Mouse (Mus musculus) neural tube, embryonic 15.5 days (tissue): Measurements from ENCODE around the gene Bicc1. TPM values are rescaled to one million over a fixed set of nuclear protein-coding genes. Genes with fewer than 3 reads are reported as not detected.

Experiments
- ATAC-seq: fragments of 200-750 bp; cut with Nextera tagmentation; 2 replicates; pipeline ENCODE4 v1.8.0; 2017; ENCODE audit warnings: mild to moderate bottlenecking, moderate TSS enrichment, moderate library complexity; ENCODE audit not compliant: low FRiP score
- H3K27ac ChIP-seq: fragments of 300-500 bp; sonication (generic); replicated peaks from 2 replicates; pipeline ENCODE4 v1.5.1; 2015; ENCODE audit warnings: mild to moderate bottlenecking, inconsistent platforms
- H3K27me3 ChIP-seq: fragments of 300-500 bp; sonication (generic); replicated peaks from 2 replicates; pipeline ENCODE4 v1.6.1; 2015; ENCODE audit warnings: inconsistent platforms
- H3K36me3 ChIP-seq: fragments of 300-500 bp; sonication (generic); 2 replicates; pipeline ENCODE4 v1.6.1; 2015; ENCODE audit warnings: inconsistent platforms
- H3K4me1 ChIP-seq: fragments of 300-500 bp; sonication (generic); 2 replicates; pipeline ENCODE4 v1.6.1; 2015; ENCODE audit warnings: inconsistent platforms
- H3K4me2 ChIP-seq: fragments of 300-500 bp; sonication (generic); 2 replicates; pipeline ENCODE4 v1.6.1; 2015; ENCODE audit warnings: inconsistent platforms, mild to moderate bottlenecking, moderate library complexity
- H3K4me3 ChIP-seq: fragments of 300-500 bp; sonication (generic); replicated peaks from 2 replicates; pipeline ENCODE4 v1.5.1; 2015; ENCODE audit warnings: mild to moderate bottlenecking, inconsistent platforms
- H3K9ac ChIP-seq: fragments of 300-500 bp; sonication (generic); replicated peaks from 2 replicates; pipeline ENCODE4 v1.6.1; 2015; ENCODE audit warnings: mild to moderate bottlenecking, inconsistent platforms
- H3K9me3 ChIP-seq: fragments of 300-500 bp; sonication (generic); replicated peaks from 2 replicates; pipeline ENCODE4 v1.6.1; 2016; ENCODE audit warnings: inconsistent platforms
- WGBS: fragments of 180-500 bp; shearing (Covaris S2); methylation state at CpG from one replicate; pipeline ENCODE4 v1.1.7; 2015; ENCODE audit warnings: mixed read lengths; 5-methylcytosine and 5-hydroxymethylcytosine counted together
- polyA plus RNA-seq: library from polyadenylated mRNA; unstranded; fragments of >200 nt; fragmentation: Nextera tagmentation; extraction: Ambion mirVana; gene quantifications from 2 replicates; pipeline ENCODE4 v1.2.1, GENCODE M21; 2015

The Bicc1 gene
- polyA plus RNA-seq, 1 experiment from 2014 or later: 5.8 TPM

- H3K4me3 ChIP-seq: no peak overlapping the region
- WGBS: 89% methylated on average over 4 of the region's 4 CpGs
- H3K27ac ChIP-seq: no peak overlapping the region
- H3K9me3 ChIP-seq: no peaks in the 10 kb centered on the region; the same call in 1 of the 2 replicates
- no peaks in the 10 kb centered on the region for H3K4me1 ChIP-seq
- no peak for ATAC-seq
- H3K4me2 ChIP-seq: no peak overlapping the region
- H3K27me3 ChIP-seq: no peaks in the 10 kb centered on the region
- H3K36me3 ChIP-seq: peaks cover 14% of the 10 kb centered on the region; the same call in 1 of the 2 replicates
- no peak overlapping the region for H3K9ac ChIP-seq
These were observed 233.4 kb downstream of the Bicc1 start for GRCm38 (mm10) chr10:70926126-70926525.

- ATAC-seq: no peak
- 83% methylated on average over 3 of the region's 3 CpGs for WGBS
- H3K36me3 ChIP-seq: 0 out of 2 replicates have a peak, but pooled peaks cover under 1% of the 10 kb centered on the region
These were observed 235.2 kb downstream of the Bicc1 start for GRCm38 (mm10) chr10:70924348-70924747.

DNA sequence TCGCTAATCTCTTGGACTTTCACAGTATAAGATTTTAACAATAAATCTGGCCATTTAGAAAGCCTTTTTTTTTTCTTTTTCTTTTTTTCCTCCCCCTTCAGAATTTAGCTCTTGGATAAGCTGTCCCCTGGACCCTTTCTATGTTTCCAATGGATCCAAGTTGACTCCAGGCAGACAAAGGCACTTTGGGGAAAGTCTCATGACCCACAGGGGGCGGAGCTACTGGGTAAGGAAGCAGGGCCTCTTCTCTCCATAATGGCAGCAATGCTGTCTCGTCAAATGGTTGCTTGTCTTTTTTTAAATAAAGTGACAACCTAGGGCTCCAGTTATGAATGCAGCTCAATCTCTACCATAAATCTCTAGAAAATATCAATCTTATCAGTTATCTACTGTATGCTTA, 235.6 kb downstream of the Bicc1 start:
- H3K27ac ChIP-seq: no peak overlapping the region
- WGBS: 95% methylated on average over 3 of the region's 3 CpGs
- no peaks in the 10 kb centered on the region for H3K9me3 ChIP-seq
- no peak overlapping the region for H3K4me3 ChIP-seq
- H3K9ac ChIP-seq: no peak overlapping the region
- H3K4me2 ChIP-seq: no peak overlapping the region
- no peaks in the 10 kb centered on the region for H3K4me1 ChIP-seq
- H3K36me3 ChIP-seq: no peaks in the 10 kb centered on the region
- H3K27me3 ChIP-seq: no peaks in the 10 kb centered on the region
- ATAC-seq: no peak

More at GRCm38 (mm10) chr10:70924348-70924747, 235.2 kb downstream of the Bicc1 start:
- Histone ChIP-seq H3K27ac (no peak overlapping the region), H3K27me3 (no peaks in the 10 kb centered on the region), H3K4me2 (no peak overlapping the region), H3K9ac (no peak overlapping the region), H3K4me3 (no peak overlapping the region), H3K4me1 (no peaks in the 10 kb centered on the region), H3K9me3 (no peaks in the 10 kb centered on the region)

- no peak overlapping the region for H3K4me2 ChIP-seq
- H3K9ac ChIP-seq: no peak overlapping the region
- H3K27ac ChIP-seq: no peak overlapping the region
- H3K27me3 ChIP-seq: no peaks in the 10 kb centered on the region
- no peaks in the 10 kb centered on the region for H3K4me1 ChIP-seq
- H3K36me3 ChIP-seq: no peaks in the 10 kb centered on the region
- WGBS: 93% methylated on average over 6 of the region's 6 CpGs
- H3K4me3 ChIP-seq: no peak overlapping the region
- no peaks in the 10 kb centered on the region for H3K9me3 ChIP-seq
- ATAC-seq: no peak
These were observed 238.0 kb downstream of the Bicc1 start for GRCm38 (mm10) chr10:70921481-70921880.

DNA sequence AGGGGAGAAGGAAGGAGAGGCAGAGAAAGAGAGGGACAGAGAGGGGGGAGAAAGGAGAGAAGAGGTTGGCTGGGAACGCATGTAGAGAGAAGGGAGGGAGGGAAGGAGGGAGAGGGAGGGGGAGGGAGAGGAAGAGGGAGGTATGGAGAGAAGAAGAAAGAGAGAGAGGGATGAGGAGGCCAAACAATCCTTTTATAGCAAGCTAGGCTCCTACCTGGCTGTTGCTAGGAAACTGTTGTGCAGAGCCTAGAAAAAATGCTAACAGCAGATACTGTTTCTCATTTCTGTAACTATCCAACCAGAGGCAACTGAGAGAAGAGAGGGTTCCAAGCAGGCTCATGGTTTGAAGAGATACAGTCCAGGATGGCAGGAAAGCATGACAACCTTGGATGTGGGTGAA, 239.6 kb downstream of the Bicc1 start:
- WGBS: 45% methylated on average over 1 of the region's 1 CpGs
- Histone ChIP-seq H3K9ac (no peak overlapping the region), H3K27me3 (no peaks in the 10 kb centered on the region), H3K27ac (no peak overlapping the region), H3K4me2 (no peak overlapping the region), H3K36me3 (no peaks in the 10 kb centered on the region), H3K9me3 (no peaks in the 10 kb centered on the region), H3K4me1 (no peaks in the 10 kb centered on the region), H3K4me3 (no peak overlapping the region)
- no peak for ATAC-seq

- no peak for ATAC-seq
- no peak overlapping the region for H3K27ac ChIP-seq
- WGBS: 81% methylated on average over 13 of the region's 13 CpGs
- no peaks in the 10 kb centered on the region for H3K27me3 ChIP-seq
- H3K36me3 ChIP-seq: no peaks in the 10 kb centered on the region
- no peak overlapping the region for H3K9ac ChIP-seq
- no peak overlapping the region for H3K4me3 ChIP-seq
- H3K9me3 ChIP-seq: no peaks in the 10 kb centered on the region
- no peaks in the 10 kb centered on the region for H3K4me1 ChIP-seq
- no peak overlapping the region for H3K4me2 ChIP-seq
These were observed 240.4 kb downstream of the Bicc1 start for GRCm38 (mm10) chr10:70919031-70919663.

DNA sequence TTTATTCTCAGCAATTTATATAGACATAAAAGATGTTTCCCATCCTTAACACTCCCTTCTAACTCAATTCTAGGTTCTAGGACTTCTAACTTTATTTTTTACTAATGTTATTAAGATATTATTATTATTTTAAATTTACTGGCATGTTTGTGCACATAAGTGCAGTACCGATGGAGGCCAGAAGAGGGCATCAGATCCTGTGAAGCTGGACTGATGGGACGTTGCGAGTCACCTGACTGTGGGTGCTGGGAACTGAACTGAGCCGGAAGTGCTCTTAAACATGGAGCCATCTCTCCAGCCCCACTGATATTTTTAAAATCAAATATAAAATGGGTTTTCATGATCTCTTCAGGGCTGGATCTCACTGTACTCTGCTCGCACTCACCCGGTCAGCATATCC, 242.8 kb downstream of the Bicc1 start:
- Histone ChIP-seq H3K4me3 (no peak overlapping the region), H3K9ac (no peak overlapping the region), H3K27ac (no peak overlapping the region), H3K4me2 (no peak overlapping the region), H3K9me3 (0 out of 2 replicates have a peak, but pooled peaks cover 3% of the 10 kb centered on the region), H3K27me3 (no peaks in the 10 kb centered on the region), H3K36me3 (no peaks in the 10 kb centered on the region), H3K4me1 (no peaks in the 10 kb centered on the region)
- ATAC-seq: no peak
- WGBS: 90% methylated on average over 6 of the region's 6 CpGs

DNA sequence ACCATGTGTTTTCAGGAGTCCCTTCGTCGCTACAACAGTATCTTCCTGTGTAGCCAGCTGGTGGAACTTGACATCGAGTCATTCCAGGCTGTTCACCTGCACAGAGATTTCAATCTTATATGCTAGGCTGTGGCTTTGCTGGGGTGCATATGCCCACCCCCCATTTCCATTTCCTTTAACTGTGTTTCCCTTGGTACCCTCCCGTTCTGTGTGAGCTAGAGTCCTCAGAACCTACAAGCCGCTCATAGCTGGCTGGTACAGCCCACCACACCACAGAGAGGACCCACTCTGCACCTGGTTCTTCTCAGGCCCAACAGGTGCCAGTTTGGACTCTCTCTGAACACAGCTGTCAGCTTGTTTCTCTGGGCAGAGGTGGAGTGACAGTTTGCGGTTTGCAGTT, 244.4 kb downstream of the Bicc1 start:
- ATAC-seq: no peak
- no peaks in the 10 kb centered on the region for H3K27me3 ChIP-seq
- no peak overlapping the region for H3K9ac ChIP-seq
- H3K4me3 ChIP-seq: no peak overlapping the region
- no peaks in the 10 kb centered on the region for H3K4me1 ChIP-seq
- no peak overlapping the region for H3K4me2 ChIP-seq
- H3K27ac ChIP-seq: no peak overlapping the region
- 0 out of 2 replicates have a peak, but pooled peaks cover 3% of the 10 kb centered on the region for H3K9me3 ChIP-seq
- H3K36me3 ChIP-seq: no peaks in the 10 kb centered on the region
- 98% methylated on average over 6 of the region's 6 CpGs for WGBS

DNA sequence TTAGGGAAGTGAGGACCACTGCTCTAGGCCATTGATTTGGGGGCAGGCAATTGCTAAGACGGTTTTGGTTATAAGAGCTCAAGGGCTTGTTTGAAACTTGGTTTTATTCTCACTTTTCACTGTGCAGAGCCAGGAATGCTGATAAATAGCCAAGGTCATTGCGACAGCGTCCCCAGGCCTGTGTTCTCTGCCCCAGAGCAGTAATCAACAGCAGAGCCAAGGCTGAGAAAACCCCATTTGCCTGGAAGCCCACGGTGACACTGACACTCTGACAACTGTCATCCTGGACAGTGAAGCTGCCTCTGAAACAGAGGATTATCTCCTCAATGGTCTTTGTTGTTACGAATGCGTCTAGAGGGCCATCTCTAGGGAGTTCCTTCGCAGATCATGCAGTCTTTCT, 255.6 kb downstream of the Bicc1 start:
- Histone ChIP-seq H3K4me2 (no peak overlapping the region), H3K36me3 (no peaks in the 10 kb centered on the region), H3K9me3 (no peaks in the 10 kb centered on the region), H3K9ac (no peak overlapping the region), H3K4me1 (no peaks in the 10 kb centered on the region), H3K27ac (no peak overlapping the region), H3K27me3 (no peaks in the 10 kb centered on the region), H3K4me3 (no peak overlapping the region)
- no peak for ATAC-seq
- 75% methylated on average over 7 of the region's 7 CpGs for WGBS

GRCm38 (mm10) chr10:70902751-70903485, 256.6 kb downstream of the Bicc1 start:
- Histone ChIP-seq H3K4me2 (no peak overlapping the region), H3K36me3 (no peaks in the 10 kb centered on the region), H3K9ac (no peak overlapping the region), H3K27me3 (no peaks in the 10 kb centered on the region), H3K4me3 (no peak overlapping the region), H3K9me3 (no peaks in the 10 kb centered on the region), H3K4me1 (no peaks in the 10 kb centered on the region), H3K27ac (no peak overlapping the region)
- ATAC-seq: no peak
- WGBS: 73% methylated on average over 5 of the region's 5 CpGs

GRCm38 (mm10) chr10:70901193-70901875, 258.2 kb downstream of the Bicc1 start:
- Histone ChIP-seq H3K4me2 (no peak overlapping the region), H3K4me1 (no peaks in the 10 kb centered on the region), H3K27ac (no peak overlapping the region), H3K27me3 (no peaks in the 10 kb centered on the region), H3K9me3 (no peaks in the 10 kb centered on the region), H3K4me3 (no peak overlapping the region), H3K9ac (no peak overlapping the region), H3K36me3 (no peaks in the 10 kb centered on the region)
- no peak for ATAC-seq
- WGBS: 65% methylated on average over 11 of the region's 11 CpGs

DNA sequence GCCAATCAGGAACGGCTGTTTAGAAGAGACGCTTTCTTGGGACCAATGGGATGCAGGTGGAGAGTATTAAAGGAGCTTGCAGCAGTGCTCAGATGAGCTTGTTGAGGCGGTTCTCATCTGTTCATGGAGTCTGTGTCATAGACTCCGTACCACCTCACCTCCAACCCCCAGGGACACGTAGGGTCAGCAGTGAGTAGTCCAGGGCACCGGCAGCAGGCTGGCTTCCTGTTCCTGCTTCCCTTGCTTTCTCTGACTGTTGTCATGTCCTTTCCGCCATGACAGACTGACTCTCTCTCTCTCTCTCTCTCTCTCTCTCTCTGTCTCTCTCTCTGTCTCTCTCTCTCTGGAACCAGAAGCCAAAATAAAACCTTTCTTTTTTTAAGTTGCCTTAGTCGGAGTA, 263.6 kb downstream of the Bicc1 start:
- Histone ChIP-seq H3K27ac (no peak overlapping the region), H3K36me3 (no peaks in the 10 kb centered on the region), H3K4me3 (no peak overlapping the region), H3K9me3 (no peaks in the 10 kb centered on the region), H3K27me3 (no peaks in the 10 kb centered on the region), H3K4me1 (no peaks in the 10 kb centered on the region), H3K4me2 (no peak overlapping the region), H3K9ac (no peak overlapping the region)
- WGBS: 90% methylated on average over 8 of the region's 8 CpGs
- no peak for ATAC-seq
